ENCODE assay signal across 8 mouse cellular contexts in genomic region chr17:4995561-4996051, GRCm38 (mm10). TPM values are rescaled to one million over a fixed set of nuclear protein-coding genes. Genes with fewer than 3 reads are reported as not detected.
DNase-seq lines count a peak whose midpoint lies in the region; ATAC-seq lines count a peak whose summit lies in the region.

No protein-coding gene starts in this region.

- H3K9me3 ChIP-seq in embryonic facial prominence, embryonic 15.5 days (replicated peaks) = no peaks in the 10 kb centered on the region
- H3K9me3 ChIP-seq in liver, embryonic 11.5 days (ENCODE audit: control insufficient read depth, low read length) = no peaks in the 10 kb centered on the region
- H3K9me3 ChIP-seq in stomach, embryonic 16.5 days (replicated peaks; ENCODE audit: control insufficient read depth, low read length) = no peaks in the 10 kb centered on the region

- peak overlapping the region; percentile 54 for H3K4me2 ChIP-seq in embryonic facial prominence, embryonic 15.5 days (replicated peaks)
- peak overlapping the region; percentile 74 for H3K4me2 ChIP-seq in liver, embryonic 11.5 days
- H3K4me2 ChIP-seq in stomach, embryonic 16.5 days (ENCODE audit: low read depth, low read length) = peak overlapping the region; percentile 71

- ATAC-seq in embryonic facial prominence, embryonic 15.5 days (ENCODE audit: insufficient number of reproducible peaks, low FRiP score, low TSS enrichment, low read depth) = peak; percentile 49
- ATAC-seq in liver, embryonic 11.5 days (replicated peaks; ENCODE audit: low FRiP score) = peak; percentile 35
- peak; percentile 15 for ATAC-seq in stomach, embryonic 16.5 days (ENCODE audit: insufficient read depth, low FRiP score)

- peak overlapping the region; percentile 100 for H3K27ac ChIP-seq in embryonic facial prominence, embryonic 15.5 days (replicated peaks)
- H3K27ac ChIP-seq in liver, embryonic 11.5 days (ENCODE audit: low read depth, low read length) = peak overlapping the region; percentile 99
- H3K27ac ChIP-seq in stomach, embryonic 16.5 days (ENCODE audit: low read length) = peak overlapping the region; percentile 100

- peak overlapping the region; percentile 97 for H3K9ac ChIP-seq in embryonic facial prominence, embryonic 15.5 days
- peak overlapping the region; percentile 99 for H3K9ac ChIP-seq in liver, embryonic 11.5 days (ENCODE audit: low read depth, low read length)
- H3K9ac ChIP-seq in stomach, embryonic 16.5 days (ENCODE audit: low read length) = peak overlapping the region; percentile 100

- no peaks in the 10 kb centered on the region for H3K27me3 ChIP-seq in embryonic facial prominence, embryonic 15.5 days
- no peaks in the 10 kb centered on the region for H3K27me3 ChIP-seq in liver, embryonic 11.5 days (replicated peaks; ENCODE audit: control insufficient read depth, insufficient read depth, low read length)
- H3K27me3 ChIP-seq in stomach, embryonic 16.5 days (ENCODE audit: control insufficient read depth, insufficient read depth, low read length) = no peaks in the 10 kb centered on the region

- H3K4me3 ChIP-seq in embryonic facial prominence, embryonic 15.5 days (replicated peaks) = peak overlapping the region; percentile 86
- peak overlapping the region; percentile 97 for H3K4me3 ChIP-seq in liver, embryonic 11.5 days (ENCODE audit: low read depth, low read length)
- peak overlapping the region; percentile 95 for H3K4me3 ChIP-seq in stomach, embryonic 16.5 days (replicated peaks; ENCODE audit: low read length)

- H3K36me3 ChIP-seq in embryonic facial prominence, embryonic 15.5 days = no peaks in the 10 kb centered on the region
- H3K36me3 ChIP-seq in liver, embryonic 11.5 days (ENCODE audit: control insufficient read depth, insufficient read depth, low read length) = no peaks in the 10 kb centered on the region
- H3K36me3 ChIP-seq in stomach, embryonic 16.5 days (ENCODE audit: control insufficient read depth, insufficient read depth, low read length) = no peaks in the 10 kb centered on the region

- DNase-seq in 416B (ENCODE audit: low read depth) = peak; percentile 72
- DNase-seq in adrenal gland, postnatal 10 days = peak; percentile 87
- DNase-seq in heart, adult 9 months (ENCODE audit: low spot score in 2 of 2) = peak; percentile 76 to 79
- peak; percentile 84 for DNase-seq in kidney, adult 9 months
- peak; percentile 82 for DNase-seq in liver, embryonic 11.5 days (ENCODE audit: low spot score)
- DNase-seq in naive thymus-derived CD4-positive, alpha-beta T cell, adult 2 months (ENCODE audit: low read depth) = peak; percentile 78

- peaks cover 26% of the 10 kb centered on the region for H3K4me1 ChIP-seq in embryonic facial prominence, embryonic 15.5 days
- H3K4me1 ChIP-seq in liver, embryonic 11.5 days (replicated peaks; ENCODE audit: control insufficient read depth, insufficient read depth, low read length) = peaks cover 10% of the 10 kb centered on the region
- peaks cover 23% of the 10 kb centered on the region for H3K4me1 ChIP-seq in stomach, embryonic 16.5 days (ENCODE audit: control insufficient read depth, insufficient read depth, low read length)

- under 1% methylated on average over 39 of the region's 56 CpGs for WGBS in embryonic facial prominence, embryonic 15.5 days
- WGBS in liver, embryonic 11.5 days = under 1% methylated on average over 29 of the region's 56 CpGs
- WGBS in stomach, embryonic 16.5 days = under 1% methylated on average over 43 of the region's 56 CpGs

RNA-seq across cellular contexts. Expression of gene Arid1b, which starts 1.5 kb away (rescaled TPM):
- total RNA-seq in adrenal gland, postnatal 10 days (2021) = 10 to 100 TPM; 56.1 to 75.4 TPM
- polyA plus RNA-seq in embryonic facial prominence, embryonic 15.5 days (2015; fragmentation: Nextera tagmentation; extraction: Ambion mirVana) = 11.4 and 12.2 TPM in 2 replicates
- polyA plus RNA-seq in liver, embryonic 11.5 days (2014; fragmentation: Nextera tagmentation; extraction: Ambion mirVana) = 8.1 and 9.1 TPM in 2 replicates
- 9.9 and 10.5 TPM in 2 replicates for polyA plus RNA-seq in stomach, embryonic 16.5 days (2015; fragmentation: Nextera tagmentation; extraction: Ambion mirVana)

Comparison
In these comparisons a context has a peak if more than half of its experiments do, and no peak if none do; other contexts are left out.
1. Peak in every context shown above with its lines: DNase-seq, ATAC-seq, H3K4me3 ChIP-seq and H3K27ac ChIP-seq.